ENCODE assay signal across 9 mouse cellular contexts in the genomic region with DNA sequence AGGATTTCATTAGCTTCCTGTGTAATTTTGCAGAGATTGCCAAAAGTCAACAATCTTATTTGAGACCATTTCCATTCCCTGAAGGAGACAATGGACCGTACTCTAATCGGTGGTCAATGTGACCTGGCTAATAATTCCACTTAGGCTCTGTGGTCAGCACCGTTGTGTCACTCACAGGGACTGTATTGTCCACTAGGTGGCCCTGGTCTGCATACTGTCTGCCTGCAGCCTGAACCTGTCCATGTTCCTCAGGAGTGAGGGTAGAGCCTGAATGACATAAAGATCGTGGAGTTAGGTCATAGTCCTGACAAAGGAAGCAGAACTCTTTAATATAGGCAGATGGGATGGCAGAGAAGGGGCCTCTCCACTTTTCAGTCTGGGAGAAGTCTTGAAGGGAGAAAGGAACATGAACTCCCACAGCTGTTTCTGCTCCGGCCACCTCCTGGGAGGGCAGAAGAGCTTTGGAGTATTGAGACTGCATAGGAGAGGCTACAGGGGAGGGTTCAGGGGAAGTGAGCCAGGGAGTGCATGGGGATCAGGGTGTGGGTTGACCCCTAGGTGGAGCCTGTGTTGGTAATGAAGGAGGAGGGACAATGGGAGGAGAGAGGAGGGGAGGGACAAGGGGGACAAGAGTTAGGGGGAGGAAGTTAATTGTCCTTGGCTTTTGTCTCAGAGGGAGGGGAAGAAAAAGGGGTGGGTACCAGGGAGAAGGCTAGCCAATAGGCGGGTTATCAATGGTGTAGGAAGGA. TPM values are rescaled to one million over a fixed set of nuclear protein-coding genes. Genes with fewer than 3 reads are reported as not detected.
DNase-seq lines count a peak whose midpoint lies in the region; ATAC-seq and TF ChIP-seq lines count a peak whose summit lies in the region.
"Had no signal": no experiment of that assay in that cellular context is flagged by ENCODE, and none has a peak within 500 bp of the region (broad histone marks: within the 10 kb centered on the region; RNA-seq: fewer than 3 reads in every experiment).

No protein-coding gene starts in this region.

- H3K27me3 ChIP-seq in C2C12 (ENCODE audit: control insufficient read depth, insufficient read depth, insufficient read length): no peaks in the 10 kb centered on the region
- H3K27me3 ChIP-seq in stomach, postnatal 0 days (ENCODE audit: control insufficient read depth, insufficient read depth, low read length): no peaks in the 10 kb centered on the region

- no peaks in the 10 kb centered on the region for H3K79me3 ChIP-seq in C2C12 (ENCODE audit: low read depth)

- ATAC-seq in frontal cortex, adult (ENCODE audit: low TSS enrichment): 0 out of 2 replicates have a peak, but pooled peaks have one; percentile 49
- ATAC-seq in stomach, postnatal 0 days (ENCODE audit: low FRiP score, low TSS enrichment): peak; percentile 68

- H3K9me3 ChIP-seq in stomach, postnatal 0 days (ENCODE audit: control insufficient read depth, low read length): no peaks in the 10 kb centered on the region

- 54% methylated on average over 6 of the region's 6 CpGs for WGBS in stomach, postnatal 0 days

- no peak for TF ChIP-seq EP300 in stomach, postnatal 0 days (optimal IDR thresholded peaks at IDR 0.05)

- H3K4me1 ChIP-seq in stomach, postnatal 0 days (replicated peaks; ENCODE audit: control insufficient read depth, insufficient read depth): no peaks in the 10 kb centered on the region

- H3ac ChIP-seq in C2C12 (ENCODE audit: control insufficient read depth, insufficient read length, low read depth): no peak overlapping the region

- H3K79me2 ChIP-seq in C2C12 (ENCODE audit: control insufficient read depth, insufficient read depth): no peaks in the 10 kb centered on the region

- TF ChIP-seq CTCF in C2C12 (IDR thresholded peaks at IDR 0.05; ENCODE audit: control insufficient read depth, insufficient read depth, insufficient read length): peak; percentile 24
- peak; percentile 74 for TF ChIP-seq CTCF in stomach, postnatal 0 days (IDR thresholded peaks at IDR 0.05; ENCODE audit: low read depth)

- no peak overlapping the region for H3K27ac ChIP-seq in stomach, postnatal 0 days (replicated peaks)

- H3K36me3 ChIP-seq in C2C12 (ENCODE audit: control insufficient read depth, insufficient read depth): no peaks in the 10 kb centered on the region
- no peaks in the 10 kb centered on the region for H3K36me3 ChIP-seq in stomach, postnatal 0 days (ENCODE audit: control insufficient read depth, insufficient read depth, low read length)

- H3K4me3 ChIP-seq in C2C12 (ENCODE audit: insufficient read depth, poor library complexity, severe bottlenecking): no peak overlapping the region
- no peak overlapping the region for H3K4me3 ChIP-seq in stomach, postnatal 0 days (ENCODE audit: low read depth, low read length)

- no peak overlapping the region for H3K9ac ChIP-seq in stomach, postnatal 0 days (ENCODE audit: low read length)

- no peak for DNase-seq in frontal cortex, postnatal 10 days (ENCODE audit: low spot score in 2 of 2)
- peak; percentile 59 for DNase-seq in brain, adult 2 months (ENCODE audit: low read depth, low spot score)
- peak; percentile 34 for DNase-seq in liver
- peak; percentile 43 for DNase-seq in stomach, postnatal 0 days (ENCODE audit: low spot score)
- DNase-seq in left cerebral cortex, adult 18-20 months (ENCODE audit: low spot score in 2 of 2): no peak
- no peak for DNase-seq in cerebellum, postnatal 36 days

- no peak overlapping the region for H3K4me2 ChIP-seq in stomach, postnatal 0 days (replicated peaks; ENCODE audit: low read depth)

TF ChIP-seq in C2C12, 6 proteins besides CTCF, POLR2A, EP300 and RAD21:
- TF ChIP-seq USF1 (IDR thresholded peaks at IDR 0.05; ENCODE audit: low read depth) (no peak), FOSL1 (IDR thresholded peaks at IDR 0.05; ENCODE audit: insufficient read depth, low read length, poor library complexity, severe bottlenecking) (no peak)

RNA-seq across cellular contexts. Expression of gene Srprb, which starts 27.0 kb away (rescaled TPM):
- 66.8 TPM for polyA plus RNA-seq in C2C12 (2012; fragmentation: generic; extraction: Trizol)
- polyA plus RNA-seq in stomach, postnatal 0 days (2015; fragmentation: Nextera tagmentation; extraction: Ambion mirVana): 29.4 and 33.7 TPM in 2 replicates
- total RNA-seq in left cerebral cortex, adult 18-20 months (2021): 10 to 100 TPM; 20.8 to 22.5 TPM

RNA-seq across cellular contexts. Expression of gene Gm20425, which starts 55.2 kb away (rescaled TPM):
- polyA plus RNA-seq in C2C12 (2012; fragmentation: generic; extraction: Trizol): not detected
- 9.3 and 10.4 TPM in 2 replicates for polyA plus RNA-seq in stomach, postnatal 0 days (2015; fragmentation: Nextera tagmentation; extraction: Ambion mirVana)
- 10 to 100 TPM; 10.4 to 12.2 TPM for total RNA-seq in left cerebral cortex, adult 18-20 months (2021)
- polyA plus RNA-seq: large intestine, adult 2 months had no signal

RNA-seq across cellular contexts. Expression of gene Trf, which starts 55.3 kb away (rescaled TPM):
- not detected for polyA plus RNA-seq in C2C12 (2012; fragmentation: generic; extraction: Trizol)
- 83.4 and 105 TPM in 2 replicates for polyA plus RNA-seq in stomach, postnatal 0 days (2015; fragmentation: Nextera tagmentation; extraction: Ambion mirVana)
- total RNA-seq in left cerebral cortex, adult 18-20 months (2021): 100 to 1,000 TPM; 170 to 179 TPM

Comparison
In these comparisons a context has a peak if more than half of its experiments do, and no peak if none do; other contexts are left out.
1. DNase-seq: peak in brain, adult 2 months (single experiment), liver (single experiment) and stomach, postnatal 0 days (single experiment); none in frontal cortex, postnatal 10 days (0 of 2), left cerebral cortex, adult 18-20 months (0 of 2) and cerebellum, postnatal 36 days (0 of 2).
2. RNA of gene Gm20425, which starts 55.2 kb away (polyA plus RNA-seq): 9.3 to 10.4 TPM in stomach, postnatal 0 days; not detected in C2C12 (single experiment); every median in the first group is over 10 times any median in the second.
3. RNA of gene Trf, which starts 55.3 kb away (polyA plus RNA-seq): 83.4 to 105 TPM in stomach, postnatal 0 days; not detected in C2C12 (single experiment); every median in the first group is over 10 times any median in the second.